Mouse (Mus musculus) CH12.LX (cell line): ENCODE measurements around the gene Gdi2. TPM values are rescaled to one million over a fixed set of nuclear protein-coding genes. Genes with fewer than 3 reads are reported as not detected.

Source experiments
- DNase-seq: peaks from one replicate; pipeline ENCODE4 v3.0.0-alpha.2; 2013; ENCODE audit errors: extremely low read depth
- H3K27ac ChIP-seq: 2 replicates; pipeline ENCODE4 v1.5.1; 2012; ENCODE audit warnings: low read depth, mild to moderate bottlenecking, control low read depth, moderate library complexity; ENCODE audit not compliant: insufficient read depth
- H3K27me3 ChIP-seq: replicated peaks from 2 replicates; pipeline ENCODE3; 2012; ENCODE audit warnings: inconsistent platforms
- H3K36me3 ChIP-seq, 2 experiments: replicated peaks in 1 of 2; 2 replicates each; pipeline versions ENCODE3 to v1.6.1; 2012; ENCODE audit warnings: inconsistent platforms in 1 of 2, low read length in 1 of 2, mild to moderate bottlenecking in 1 of 2, mixed read lengths in 1 of 2, moderate library complexity in 1 of 2; ENCODE audit not compliant: control insufficient read depth in 1 of 2, insufficient read depth in 1 of 2
- H3K4me1 ChIP-seq, 2 experiments: 2 replicates each; pipeline ENCODE4 v1.6.1; 2012; ENCODE audit warnings: inconsistent platforms in 1 of 2, moderate library complexity in 1 of 2; ENCODE audit not compliant: insufficient read depth in 2 of 2, control insufficient read depth in 1 of 2
- H3K4me2 ChIP-seq: 2 replicates; pipeline ENCODE4 v1.6.1; 2012; ENCODE audit warnings: low read depth, mild to moderate bottlenecking, control low read depth; ENCODE audit not compliant: poor library complexity, insufficient read depth, severe bottlenecking
- H3K4me3 ChIP-seq, 3 experiments: fragments of 150-350 bp in 1 of 3; sonication (generic) in 1 of 3; replicated peaks in 1 of 3; 2 replicates each; pipeline versions ENCODE3 to v1.5.1; 2011 to 2012; ENCODE audit warnings: low read depth in 2 of 3, low read length in 2 of 3, mild to moderate bottlenecking in 2 of 3, moderate library complexity in 2 of 3, control low read depth in 1 of 3, improper control_type of control experiment in 1 of 3, inconsistent platforms in 1 of 3, mixed read lengths in 1 of 3; ENCODE audit not compliant: poor library complexity in 1 of 3
- H3K79me2 ChIP-seq: replicated peaks from 2 replicates; pipeline ENCODE4 v1.6.1; 2012; ENCODE audit warnings: mild to moderate bottlenecking, moderate library complexity; ENCODE audit not compliant: control insufficient read depth, poor library complexity, insufficient read depth, severe bottlenecking; ENCODE audit errors: extremely low read depth
- H3K9ac ChIP-seq: 2 replicates; pipeline ENCODE4 v1.6.1; 2012; ENCODE audit warnings: low read depth, mild to moderate bottlenecking, control low read depth, moderate library complexity; ENCODE audit not compliant: insufficient read depth
- H3K9me3 ChIP-seq: replicated peaks from 2 replicates; pipeline ENCODE3; 2012; ENCODE audit warnings: low read length, inconsistent platforms, mixed read lengths
- BHLHE40 ChIP-seq: IDR thresholded peaks from 2 replicates; pipeline ENCODE4 v1.6.1; 2011; ENCODE audit warnings: mild to moderate bottlenecking, low read depth, low read length, improper control_type of control experiment
- CTCF ChIP-seq, 2 experiments: IDR thresholded peaks in 1 of 2; conservative IDR thresholded peaks in 1 of 2; 2 replicates each; pipeline ENCODE4 v1.5.1; 2011 to 2012; ENCODE audit warnings: low read depth in 2 of 2, low read length in 2 of 2, improper control_type of control experiment in 1 of 2, inconsistent platforms in 1 of 2, mild to moderate bottlenecking in 1 of 2, moderate library complexity in 1 of 2
- EP300 ChIP-seq: IDR thresholded peaks from 2 replicates; pipeline ENCODE4 v1.6.1; 2011; ENCODE audit warnings: low read length, improper control_type of control experiment
- ETS1 ChIP-seq: conservative IDR thresholded peaks from 2 replicates; pipeline ENCODE4 v1.6.1; 2012; ENCODE audit warnings: low read depth, mild to moderate bottlenecking, inconsistent platforms, low read length, improper control_type of control experiment, moderate library complexity
- IRF4 ChIP-seq: IDR thresholded peaks from 2 replicates; pipeline ENCODE4 v1.6.1; 2014; ENCODE audit warnings: low read depth, mild to moderate bottlenecking, inconsistent platforms, low read length, improper control_type of control experiment
- MAZ ChIP-seq: IDR thresholded peaks from 2 replicates; pipeline ENCODE4 v1.6.1; 2012; ENCODE audit warnings: low read depth, mild to moderate bottlenecking, inconsistent platforms, low read length, improper control_type of control experiment, moderate library complexity
- PAX5 ChIP-seq: IDR thresholded peaks from 2 replicates; pipeline ENCODE4 v1.6.1; 2012; ENCODE audit warnings: low read length, inconsistent platforms, mixed read lengths
- SIN3A ChIP-seq: IDR thresholded peaks from 2 replicates; pipeline ENCODE4 v1.6.1; 2012; ENCODE audit warnings: low read length, improper control_type of control experiment, inconsistent platforms
- USF1 ChIP-seq: IDR thresholded peaks from 2 replicates; pipeline ENCODE4 v1.6.1; 2014; ENCODE audit warnings: low read depth, mild to moderate bottlenecking, inconsistent platforms, low read length, improper control_type of control experiment
- ZMIZ1 ChIP-seq: IDR thresholded peaks from 2 replicates; pipeline ENCODE4 v1.6.1; 2012; ENCODE audit warnings: low read depth, mild to moderate bottlenecking, inconsistent platforms, low read length, improper control_type of control experiment
- ZNF384 ChIP-seq: IDR thresholded peaks from 2 replicates; pipeline ENCODE4 v1.6.1; 2012; ENCODE audit warnings: low read depth, low read length, improper control_type of control experiment, inconsistent platforms
- dilution Hi-C: fragments of 300-500 bp; cut with MboI; formaldehyde crosslinking; loops from 2 replicates; pipeline ENCODE4 v1.14.3; 2020; ENCODE audit warnings: low sequenced_read_pairs; ENCODE audit not compliant: extremely low pct_unique_long_range_greater_than_20kb, extremely low pct_ligation_motif_present
- in situ Hi-C: fragments of 300-500 bp; cut with MboI; formaldehyde crosslinking; loops from 3 replicates; pipeline ENCODE4 v1.14.3; 2019; ENCODE audit warnings: low sequenced_read_pairs, low pct_ligation_motif_present, low pct_unique_long_range_greater_than_20kb, mixed read lengths
- polyA plus RNA-seq: library from polyadenylated mRNA; unstranded; fragments of >175 nt; gene quantifications from 2 replicates; pipeline ENCODE4 v1.2.1, GENCODE M21; 2012; ENCODE audit warnings: low read depth; ENCODE audit not compliant: insufficient read length
- total RNA-seq, 2 experiments: library from RNA; depleted of rRNA; stranded (reverse); fragments of 300-350 nt in 1 of 2; fragments of >200 nt in 1 of 2; gene quantifications; 2 replicates each; pipeline ENCODE4 v1.2.3; 2012 to 2014

The Gdi2 gene
- total and polyA plus RNA-seq, 3 experiments, result 263 to 655 (median 609) TPM

DNA sequence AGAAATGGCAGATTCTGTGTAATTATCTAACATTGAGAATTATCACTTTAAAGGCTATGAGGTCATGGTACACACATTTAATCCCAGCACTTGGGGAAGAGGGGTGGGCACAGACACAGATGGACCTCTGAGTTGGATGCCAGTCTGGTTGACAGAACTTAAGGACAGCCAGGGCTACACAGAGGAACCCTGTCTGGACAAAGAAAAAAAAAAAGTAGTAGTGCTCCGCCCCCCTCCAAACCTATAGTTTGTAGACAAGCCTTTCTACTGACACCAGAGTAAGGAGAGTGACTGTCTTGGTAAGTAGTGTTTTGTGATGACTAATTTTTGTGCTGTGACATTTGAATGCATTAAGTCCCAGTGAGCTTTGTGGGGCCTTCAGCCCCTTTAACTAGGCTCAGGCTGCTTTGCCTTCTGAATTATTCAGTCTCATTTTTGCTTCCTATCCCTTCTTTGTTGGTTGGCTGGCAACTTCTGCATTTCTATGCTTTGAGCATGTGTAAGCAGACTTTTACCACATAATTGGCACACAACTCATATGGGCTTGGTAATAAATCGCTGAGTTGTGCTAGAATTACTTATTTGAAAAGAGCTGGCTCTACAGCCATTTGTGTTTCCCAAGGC lies 3.4 kb downstream of the Gdi2 start:
- Histone ChIP-seq H3K4me3 (no peak overlapping the region), H3K27ac (no peak overlapping the region), H3K9ac (0 out of 2 replicates have a peak overlapping the region, but pooled peaks have one; percentile 51), H3K27me3 (no peaks in the 10 kb centered on the region), H3K9me3 (peaks cover 4% of the 10 kb centered on the region), H3K4me2 (peak overlapping the region; percentile 91), H3K79me2 (peaks cover 78% of the 10 kb centered on the region), H3K36me3 (peaks cover 0 to 27% of the 10 kb centered on the region in 2 experiments), H3K4me1 (peaks cover 0 to 64% of the 10 kb centered on the region in 2 experiments; a peak in 3 of 4 replicates)
- TF ChIP-seq USF1 (no peak), SIN3A (peak; percentile 51; the same call in 1 of the 2 replicates), ZNF384 (peak; percentile 69), EP300 (peak; percentile 38), MAZ (0 out of 2 replicates have a peak, but pooled peaks have one; percentile 34), IRF4 (peak; percentile 53; the same call in 1 of the 2 replicates)
- in situ Hi-C loops, result loop anchor here (10.0 to 25.0 kb wide), 2 partner anchors 54 to 129 kb away; no protein-coding TSS in a partner anchor
- dilution Hi-C loops, result no loop called here
- peak; percentile 66 for DNase-seq

DNA sequence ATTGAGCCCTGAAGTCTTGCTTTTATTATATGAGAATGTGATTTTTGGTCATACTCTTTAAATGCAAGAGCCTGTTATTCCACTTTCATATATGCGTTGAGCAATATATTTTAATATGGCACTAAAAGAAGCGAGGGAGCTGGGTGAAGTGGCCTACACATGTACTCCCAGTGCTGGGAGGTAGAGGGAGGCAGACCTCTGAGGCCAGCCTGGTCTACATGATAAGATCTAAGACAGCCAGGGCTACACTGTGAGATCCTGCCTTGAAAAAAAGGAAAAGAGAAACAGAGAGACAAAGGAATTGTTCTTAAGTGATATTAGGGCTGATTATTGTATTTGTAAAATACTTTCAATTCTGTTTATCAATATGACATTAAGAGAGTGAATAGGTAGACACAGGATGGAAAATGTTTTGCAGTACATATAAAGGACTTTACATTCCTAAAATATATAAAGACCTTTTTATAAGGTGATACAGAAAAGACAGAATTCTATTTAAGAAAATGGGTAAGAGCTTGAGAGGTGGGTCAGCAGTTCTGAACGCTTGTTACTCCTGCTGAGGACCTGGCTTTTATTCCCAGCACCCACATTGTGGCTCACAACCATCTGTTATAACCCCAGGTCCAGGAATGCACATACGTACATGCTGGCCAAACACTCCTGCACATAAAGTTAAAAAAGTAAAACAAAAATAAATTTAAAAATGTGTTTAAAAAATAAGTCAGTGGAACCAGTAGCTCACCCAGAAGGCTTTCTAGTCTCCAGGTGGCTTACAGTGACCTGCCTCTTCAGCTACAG lies 6.4 kb downstream of the Gdi2 start:
- peaks cover 9 to 54% of the 10 kb centered on the region in 2 experiments for H3K36me3 ChIP-seq

DNA sequence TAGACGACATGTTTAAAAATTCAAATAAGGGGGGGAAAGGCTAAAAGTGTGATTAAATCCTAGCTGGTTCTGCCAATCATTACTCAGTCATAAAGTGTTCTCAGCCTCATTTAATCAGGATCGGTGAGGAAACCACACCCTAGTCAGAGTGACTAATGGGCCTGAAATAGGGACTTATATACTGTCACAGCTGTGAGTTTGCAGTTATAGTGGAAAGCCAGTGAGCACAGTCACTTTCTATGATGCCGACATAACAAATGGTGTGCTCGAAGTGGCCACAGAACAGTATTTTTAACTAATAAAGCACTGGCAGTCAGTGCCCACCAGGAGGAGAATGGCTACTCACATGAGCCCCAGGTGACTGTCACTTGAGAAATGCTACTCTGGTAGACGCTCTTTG lies 7.1 kb downstream of the Gdi2 start:
- DNase-seq, result no peak
- TF ChIP-seq ETS1, result no peak
- TF ChIP-seq BHLHE40, result peak; percentile 39
- in situ Hi-C loops (loop anchor here (10.0 to 25.0 kb wide), 2 partner anchors 50 to 133 kb away; no protein-coding TSS in a partner anchor), dilution Hi-C loops (no loop called here)
- Histone ChIP-seq H3K36me3 (peaks cover 9 to 59% of the 10 kb centered on the region in 2 experiments), H3K27ac (no peak overlapping the region), H3K9ac (no peak overlapping the region), H3K79me2 (peaks cover 90% of the 10 kb centered on the region), H3K9me3 (no peaks in the 10 kb centered on the region), H3K27me3 (no peaks in the 10 kb centered on the region), H3K4me3 (no peak overlapping the region), H3K4me1 (peaks cover 0 to 60% of the 10 kb centered on the region in 2 experiments; a peak in 3 of 4 replicates), H3K4me2 (no peak overlapping the region)

More for the DNA sequence above, 6.4 kb downstream of the Gdi2 start:
- H3K27ac ChIP-seq, result no peak overlapping the region
- H3K79me2 ChIP-seq, result peaks cover 95% of the 10 kb centered on the region
- H3K9me3 ChIP-seq, result no peaks in the 10 kb centered on the region
- no peak overlapping the region for H3K4me3 ChIP-seq
- TF ChIP-seq ZMIZ1 (no peak), PAX5 (no peak), CTCF (conservative IDR thresholded peaks at IDR 0.05 in 1 of 2, IDR thresholded peaks at IDR 0.05 in 1 of 2; ENCODE audit: low read depth in 2 of 2, low read length in 2 of 2) (0 out of 4 replicates have a peak, but pooled peaks of 1 of the 2 experiments have one; percentile 7)
- peaks cover 0 to 62% of the 10 kb centered on the region in 2 experiments; a peak in 3 of 4 replicates for H3K4me1 ChIP-seq
- dilution Hi-C loops, result no loop called here
- H3K9ac ChIP-seq, result no peak overlapping the region
- no peak overlapping the region for H3K4me2 ChIP-seq
- DNase-seq, result no peak
- in situ Hi-C loops, result loop anchor here (10.0 to 25.0 kb wide), 2 partner anchors 51 to 132 kb away; no protein-coding TSS in a partner anchor
- no peaks in the 10 kb centered on the region for H3K27me3 ChIP-seq
